Mouse (Mus musculus) spleen, embryonic (tissue): ENCODE measurements around the gene Dnase2a.

Experiments used
- CTCF ChIA-PET: fragments of 350-600 bp; sonication (Branson Sonifier 250); formaldehyde crosslinking; loops from one replicate; lab custom pipeline; 2022; lab: Charles Lee

Gene Dnase2a

DNA sequence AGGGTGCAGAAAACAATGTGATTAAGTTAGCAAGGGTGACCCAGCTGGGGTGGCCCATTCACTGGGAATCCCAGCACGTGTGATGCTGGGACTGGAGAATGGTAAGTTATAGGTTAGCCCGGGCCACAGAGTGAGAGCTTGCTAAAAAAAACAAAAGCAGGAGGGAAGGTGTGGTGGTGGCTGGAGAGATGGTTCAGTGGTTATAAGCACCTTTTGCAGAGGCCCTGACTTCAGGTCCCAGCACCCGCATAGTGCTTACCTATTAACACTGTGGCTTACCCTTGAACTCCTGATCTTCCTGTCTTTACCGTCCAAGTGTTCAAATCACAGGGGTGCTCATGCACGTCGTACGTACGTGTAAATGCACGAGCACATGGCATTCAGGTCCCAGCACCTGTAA is 1.3 kb upstream of the Dnase2a start:
- CTCF ChIA-PET = interaction anchor here (0.5 to 1.1 kb wide), 2 partner anchors 36 to 77 kb away, joined by 3 to 5 read pairs; no protein-coding TSS in a partner anchor

DNA sequence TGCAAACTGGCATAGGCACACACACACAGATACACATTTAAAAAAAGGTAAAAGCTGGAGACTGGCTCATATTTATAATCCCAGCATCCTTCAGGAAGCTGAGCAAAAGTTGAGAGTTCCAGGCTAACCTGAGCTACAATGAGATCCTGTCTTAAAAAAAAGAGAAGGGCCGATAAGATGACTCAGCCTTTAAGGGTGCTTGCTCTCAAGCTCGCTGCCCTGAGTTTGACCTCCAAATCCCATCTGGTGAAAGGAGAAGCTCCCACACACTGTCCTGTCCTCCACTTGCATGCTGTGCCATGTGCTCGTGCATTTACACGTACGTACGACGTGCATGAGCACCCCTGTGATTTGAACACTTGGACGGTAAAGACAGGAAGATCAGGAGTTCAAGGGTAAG is 867 bp upstream of the Dnase2a start:
- CTCF ChIA-PET = interaction anchor here (0.7 to 1.1 kb wide), 2 partner anchors 14 to 36 kb away, joined by 3 read pairs; no protein-coding TSS in a partner anchor

GRCm38 (mm10) chr8:84907979-84908378 is 381 bp upstream of the Dnase2a start:
- CTCF ChIA-PET = interaction anchor here (0.7 kb wide), 1 partner anchor 15 kb away, joined by 3 read pairs; no protein-coding TSS in a partner anchor

DNA sequence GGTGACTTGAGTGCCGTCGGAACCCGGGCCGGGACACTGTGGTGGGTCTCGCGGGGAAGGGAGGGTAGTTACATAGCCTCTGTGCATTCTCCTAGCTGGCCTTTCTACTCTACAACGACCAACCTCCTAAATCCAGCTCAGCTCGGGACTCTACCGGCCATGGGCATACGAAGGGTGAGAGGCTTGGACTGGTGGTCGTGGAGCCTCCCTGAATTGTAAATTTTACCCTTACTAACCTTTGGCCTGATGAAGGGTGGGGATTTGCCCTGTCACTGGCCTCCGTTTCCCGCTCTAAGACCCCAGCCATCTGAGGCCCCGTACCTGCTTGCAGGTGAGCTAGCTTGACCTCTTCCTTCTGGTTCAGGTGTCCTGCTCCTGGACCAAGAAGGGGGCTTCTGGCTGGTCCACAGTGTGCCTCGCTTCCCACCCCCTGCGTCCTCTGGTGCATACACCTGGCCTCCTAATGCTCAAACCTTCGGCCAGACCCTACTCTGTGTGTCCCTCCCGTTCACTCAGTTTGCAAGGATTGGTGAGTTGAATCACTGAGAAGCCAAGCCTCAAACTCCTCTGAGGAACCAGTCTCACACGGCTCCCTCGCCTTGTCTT is 905 bp downstream of the Dnase2a start:
- CTCF ChIA-PET = no interaction called here

GRCm38 (mm10) chr8:84909949-84910348 is 1.6 kb downstream of the Dnase2a start:
- CTCF ChIA-PET = no interaction called here

- CTCF ChIA-PET = no interaction called here
Observed at GRCm38 (mm10) chr8:84910551-84910950, 2.2 kb downstream of the Dnase2a start.

DNA sequence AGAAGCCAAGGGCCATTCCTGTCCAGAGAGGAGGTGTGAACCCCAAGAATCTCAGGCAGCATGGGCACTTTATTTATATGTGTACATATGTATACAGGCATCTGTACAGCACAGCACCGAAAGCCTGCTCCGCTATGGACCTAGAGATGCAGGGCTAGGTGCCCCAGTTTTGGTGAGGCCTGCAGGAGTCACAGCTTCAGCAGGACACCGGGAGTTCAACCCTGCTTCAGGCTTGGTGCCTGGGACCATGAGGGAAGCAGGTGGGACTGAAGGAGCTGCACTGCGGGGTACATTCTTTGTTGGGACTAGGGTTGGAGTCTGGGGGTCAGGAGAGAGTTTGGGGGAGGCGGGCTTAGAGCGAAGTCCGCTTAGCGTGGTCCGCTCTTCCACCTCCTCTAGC is 3.5 kb downstream of the Dnase2a start:
- CTCF ChIA-PET = interaction anchor here (0.6 to 1.4 kb wide), 2 partner anchors 40 to 953 kb away, joined by 4 to 17 read pairs; partner anchors contain the start of gene Syce2

- CTCF ChIA-PET = interaction anchor here (0.5 to 1.4 kb wide), 4 partner anchors 10 to 551 kb away, joined by 4 to 5 read pairs (median 4); partner anchors contain the start of gene Syce2
Observed at GRCm38 (mm10) chr8:84912391-84912790, 4.0 kb downstream of the Dnase2a start.

- CTCF ChIA-PET = interaction anchor here (0.5 to 1.4 kb wide), 5 partner anchors 10 to 706 kb away, joined by 4 to 5 read pairs (median 4); partner anchors contain the start of gene Syce2
Observed at GRCm38 (mm10) chr8:84912895-84913501, 4.6 kb downstream of the Dnase2a start.

- CTCF ChIA-PET = interaction anchor here (0.6 to 1.4 kb wide), 2 partner anchors 41 to 707 kb away, joined by 4 read pairs; partner anchors contain the start of gene Syce2
Observed at GRCm38 (mm10) chr8:84913502-84913900, 5.1 kb downstream of the Dnase2a start.

DNA sequence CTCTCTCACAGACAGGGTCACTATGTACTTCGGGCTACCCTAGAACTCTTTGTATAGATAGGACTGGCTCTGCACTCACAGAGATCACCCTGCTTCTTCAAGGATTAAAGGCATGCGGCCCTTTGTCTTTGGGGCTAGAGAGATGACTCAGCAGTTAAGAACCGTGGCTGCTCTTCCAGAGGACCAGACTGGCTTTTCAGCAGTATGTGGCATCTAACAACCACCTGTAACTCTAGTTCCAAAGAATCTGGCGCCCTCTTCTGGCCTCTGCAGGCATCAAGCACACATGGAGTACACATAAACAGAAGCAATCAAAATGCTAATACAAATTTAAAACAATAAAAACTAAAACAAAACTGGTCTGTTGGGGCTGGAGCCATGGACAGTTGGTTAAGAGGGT is 5.6 kb downstream of the Dnase2a start:
- CTCF ChIA-PET = no interaction called here

DNA sequence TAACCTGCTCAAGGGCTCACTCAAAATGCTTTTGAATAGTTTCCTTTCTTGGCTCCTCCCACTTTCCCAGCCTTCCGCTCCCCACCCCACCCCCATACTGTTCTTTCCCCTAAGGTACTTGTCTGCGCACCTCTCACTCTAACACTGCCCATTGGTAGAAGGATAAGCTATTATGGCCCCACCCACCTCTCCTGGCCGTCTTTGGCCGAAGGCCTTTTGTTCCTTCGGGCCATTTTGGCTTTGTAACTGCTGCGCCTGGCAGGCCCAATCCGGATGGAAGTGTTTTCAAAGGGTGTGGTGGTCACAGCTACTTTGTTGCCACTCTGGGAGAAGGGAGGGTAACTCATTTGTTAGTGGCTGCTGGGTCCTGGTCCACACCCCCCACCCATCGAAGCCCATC is 6.9 kb downstream of the Dnase2a start:
- CTCF ChIA-PET = interaction anchor here (1.5 kb wide), 1 partner anchor 13 kb away, joined by 3 read pairs; the partner anchor contains the start of gene Klf1

- CTCF ChIA-PET = no interaction called here
Observed at GRCm38 (mm10) chr8:84917781-84918180, 9.4 kb downstream of the Dnase2a start.

GRCm38 (mm10) chr8:84918646-84919045 is 10.3 kb downstream of the Dnase2a start:
- CTCF ChIA-PET = interaction anchor here (0.6 kb wide), 1 partner anchor 9 kb away, joined by 3 read pairs; no protein-coding TSS in a partner anchor

GRCm38 (mm10) chr8:84921596-84921995 is 13.2 kb downstream of the Dnase2a start:
- CTCF ChIA-PET = no interaction called here

- CTCF ChIA-PET = no interaction called here
Observed at GRCm38 (mm10) chr8:84925557-84925956, 17.2 kb downstream of the Dnase2a start.

DNA sequence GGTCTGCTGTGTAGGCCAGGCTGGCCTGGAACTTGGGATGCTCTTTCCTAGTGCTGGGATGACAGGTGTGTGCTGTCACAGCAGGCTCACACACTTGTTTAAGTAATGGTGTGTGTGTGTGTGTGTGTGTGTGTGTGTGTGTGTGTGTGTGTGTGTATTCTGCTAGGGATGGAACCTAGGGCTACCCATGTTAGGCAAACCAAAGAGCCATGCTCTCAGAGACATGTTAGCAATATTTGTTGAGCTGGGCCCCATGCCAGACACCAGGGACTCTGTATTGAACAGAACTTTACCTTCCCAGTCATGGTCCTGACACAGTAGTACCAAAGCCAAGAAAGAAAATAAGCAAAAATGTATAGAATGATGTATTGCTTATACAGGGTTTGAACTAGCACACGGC is 19.2 kb downstream of the Dnase2a start:
- CTCF ChIA-PET = interaction anchor here (0.6 kb wide), 1 partner anchor 9 kb away, joined by 3 read pairs; no protein-coding TSS in a partner anchor

DNA sequence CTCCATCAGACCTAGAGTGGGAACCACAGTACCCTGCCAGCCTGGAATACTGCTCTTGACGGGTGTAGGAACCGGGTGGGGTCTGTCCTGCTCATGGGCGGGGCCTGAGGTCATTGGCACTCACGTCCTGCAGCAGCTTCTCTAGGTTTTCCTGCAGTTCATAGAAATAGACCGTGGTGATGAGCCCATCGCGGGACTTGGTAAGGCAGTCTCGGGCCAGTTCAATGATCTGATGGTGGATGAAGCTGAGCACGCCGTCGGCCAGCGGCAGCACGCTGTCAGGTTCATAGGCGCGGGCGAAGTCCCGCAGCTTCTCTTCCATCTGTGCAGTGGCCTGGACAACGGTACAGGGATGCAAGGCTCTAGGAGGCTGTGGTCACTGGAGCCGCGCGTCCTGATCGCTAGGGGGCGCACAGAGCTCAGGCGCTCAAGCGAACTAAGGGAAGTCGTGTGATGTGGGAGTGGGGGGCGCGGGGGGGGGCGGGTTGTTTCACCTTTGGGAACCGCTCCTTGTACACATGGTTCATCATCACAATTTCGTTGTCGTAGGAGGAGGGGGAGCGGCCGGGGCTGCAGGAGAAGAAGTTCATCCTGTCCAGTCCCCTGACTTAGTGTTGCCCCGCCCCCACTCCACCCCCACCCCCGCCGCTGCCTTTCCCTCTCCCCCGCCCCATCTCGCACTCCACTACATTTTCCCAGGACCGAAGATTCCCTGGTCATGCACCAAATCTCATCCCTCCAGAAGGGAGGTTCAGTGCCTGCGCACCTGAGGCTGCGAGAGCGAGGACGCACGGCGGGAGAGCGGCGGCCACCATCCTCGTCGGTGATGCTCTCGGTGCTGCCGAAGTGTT is 20.3 kb downstream of the Dnase2a start:
- CTCF ChIA-PET = interaction anchor here (0.6 to 0.8 kb wide), 3 partner anchors 21 to 1688 kb away, joined by 3 to 6 read pairs (median 5); no protein-coding TSS in a partner anchor

GRCm38 (mm10) chr8:84930582-84930981 is 22.2 kb downstream of the Dnase2a start:
- CTCF ChIA-PET = no interaction called here

- CTCF ChIA-PET = no interaction called here
Observed at GRCm38 (mm10) chr8:84933767-84934559, 25.6 kb downstream of the Dnase2a start.

- CTCF ChIA-PET = interaction anchor here (0.6 kb wide), 1 partner anchor 10 kb away, joined by 3 read pairs; no protein-coding TSS in a partner anchor
Observed at GRCm38 (mm10) chr8:84934860-84935259, 26.5 kb downstream of the Dnase2a start.
